Mouse (Mus musculus): ENCODE measurements at regions not wholly inside any gene's neighbourhood (a gene's known extent, or its start where the extent isn't known, plus 50 kb on each side); places are given as distances from the start of the nearest gene placed in this dataset.
"Not testable (repeated sequence)": the region's sequence is repeated elsewhere in the genome, so short reads cannot be mapped to it uniquely, and the experiment has no call there.

- DNase-seq (ENCODE audit: low spot score), result no peak
Observed at GRCm38 (mm10) chr1:154016516-154016915, 116.5 kb upstream of the Teddm2 start.

- no peak for DNase-seq (ENCODE audit: low spot score)
Observed at GRCm38 (mm10) chr1:154018241-154018640, 118.2 kb upstream of the Teddm2 start.

- no peak for DNase-seq (ENCODE audit: low spot score)
Observed at GRCm38 (mm10) chr1:154024301-154024700, 124.3 kb upstream of the Teddm2 start.

GRCm38 (mm10) chr1:154027303-154027702 lies 127.3 kb upstream of the Teddm2 start:
- DNase-seq (ENCODE audit: low spot score), result no peak

- DNase-seq (ENCODE audit: low spot score), result no peak
Observed at GRCm38 (mm10) chr1:154029826-154030225, 129.8 kb upstream of the Teddm2 start.

- DNase-seq (ENCODE audit: low spot score), result peak; percentile 86
Observed at GRCm38 (mm10) chr1:154032669-154033099, 132.7 kb upstream of the Teddm2 start.

- DNase-seq (ENCODE audit: low spot score), result peak; percentile 22
Observed at GRCm38 (mm10) chr1:154033958-154034606, 134.1 kb upstream of the Teddm2 start.

- DNase-seq (ENCODE audit: low spot score), result no peak
Observed at GRCm38 (mm10) chr1:154036729-154037270, 136.8 kb upstream of the Teddm2 start.

- no peak for DNase-seq (ENCODE audit: low spot score)
Observed at GRCm38 (mm10) chr1:154038241-154038640, 138.2 kb upstream of the Teddm2 start.

- DNase-seq (ENCODE audit: low spot score), result no peak
Observed at GRCm38 (mm10) chr1:154040907-154041306, 140.9 kb upstream of the Teddm2 start.

- DNase-seq (ENCODE audit: low spot score), result no peak
Observed at GRCm38 (mm10) chr1:154042956-154043355, 142.9 kb upstream of the Teddm2 start.

- no peak for DNase-seq (ENCODE audit: low spot score)
Observed at GRCm38 (mm10) chr1:154044712-154045111, 144.7 kb upstream of the Teddm2 start.

- DNase-seq (ENCODE audit: low spot score), result no peak
Observed at GRCm38 (mm10) chr1:154045951-154046350, 145.9 kb upstream of the Teddm2 start.

- DNase-seq (ENCODE audit: low spot score), result no peak
Observed at GRCm38 (mm10) chr1:154053641-154054040, 147.3 kb upstream of the Zfp648 start.

- no peak for DNase-seq (ENCODE audit: low spot score)
Observed at GRCm38 (mm10) chr1:154054874-154055273, 146.1 kb upstream of the Zfp648 start.

- DNase-seq (ENCODE audit: low spot score), result not testable (repeated sequence)
Observed at GRCm38 (mm10) chr1:154061397-154061796, 139.6 kb upstream of the Zfp648 start.

- DNase-seq (ENCODE audit: low spot score), result no peak
Observed at GRCm38 (mm10) chr1:154061851-154062250, 139.1 kb upstream of the Zfp648 start.

- DNase-seq (ENCODE audit: low spot score), result peak; percentile 63
Observed at GRCm38 (mm10) chr1:154062666-154063065, 138.3 kb upstream of the Zfp648 start.

- DNase-seq (ENCODE audit: low spot score), result peak; percentile 68
Observed at GRCm38 (mm10) chr1:154064633-154065032, 136.4 kb upstream of the Zfp648 start.

- peak; percentile 87 for DNase-seq (ENCODE audit: low spot score)
Observed at GRCm38 (mm10) chr1:154065336-154066329, 135.4 kb upstream of the Zfp648 start.

- no peak for DNase-seq (ENCODE audit: low spot score)
Observed at GRCm38 (mm10) chr1:154067856-154068255, 133.1 kb upstream of the Zfp648 start.

- no peak for DNase-seq (ENCODE audit: low spot score)
Observed at GRCm38 (mm10) chr1:154074270-154074669, 126.7 kb upstream of the Zfp648 start.

All from gastrocnemius, adult 18-20 months (tissue).